Mouse (Mus musculus): ENCODE results near the gene Olfr131.
"Not testable (repeated sequence)": the region's sequence is repeated elsewhere in the genome, so short reads cannot be mapped to it uniquely, and the experiment has no call there.

Gene Olfr131

DNA sequence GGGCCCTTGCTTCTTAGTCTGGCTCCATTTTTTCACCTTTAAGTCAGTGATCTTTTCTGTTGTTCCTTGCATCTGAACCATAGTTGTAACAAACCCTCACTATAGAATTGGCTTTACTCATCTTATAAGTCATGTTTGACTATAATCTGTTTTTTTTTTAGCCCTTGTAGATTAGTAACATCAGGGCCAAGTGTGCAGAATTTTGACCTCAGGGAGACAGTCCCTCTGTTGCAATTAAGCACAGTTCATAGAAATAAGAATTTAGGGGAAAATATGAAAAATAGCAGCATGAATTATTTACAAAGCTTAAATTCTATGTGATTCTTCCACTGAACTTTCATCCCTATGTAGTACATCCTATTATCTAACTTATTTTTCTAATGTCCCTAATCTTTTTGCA, at the start of gene Olfr131:
Gene Olfr131 (minus strand): TSS at position 101 of the 400 bp plus-strand sequence.
- DNase-seq: no peak

DNA sequence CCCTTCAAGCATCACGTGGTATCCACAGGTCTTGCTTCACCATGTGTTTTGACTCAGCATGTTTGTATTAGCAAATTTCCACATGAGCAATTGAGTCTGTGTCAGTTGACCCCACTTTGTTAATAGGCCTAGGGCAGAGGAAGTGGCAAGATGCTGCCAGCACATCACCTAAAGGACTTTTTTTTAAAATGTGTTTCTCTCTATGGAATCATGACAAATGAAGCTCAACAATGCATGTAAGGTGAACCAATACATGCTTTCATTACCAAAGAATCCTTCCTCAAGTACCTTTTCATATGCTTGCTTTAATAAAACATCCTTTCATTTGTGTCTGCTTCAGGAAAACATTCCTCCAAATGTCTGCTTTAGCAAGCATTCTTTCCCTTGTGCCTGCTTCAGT, 45.9 kb upstream of the Olfr131 start, which contains the start of gene Olfr132:
Gene Olfr132 (minus strand): TSS at position 101 of the 400 bp plus-strand sequence.
- DNase-seq: no peak

DNA sequence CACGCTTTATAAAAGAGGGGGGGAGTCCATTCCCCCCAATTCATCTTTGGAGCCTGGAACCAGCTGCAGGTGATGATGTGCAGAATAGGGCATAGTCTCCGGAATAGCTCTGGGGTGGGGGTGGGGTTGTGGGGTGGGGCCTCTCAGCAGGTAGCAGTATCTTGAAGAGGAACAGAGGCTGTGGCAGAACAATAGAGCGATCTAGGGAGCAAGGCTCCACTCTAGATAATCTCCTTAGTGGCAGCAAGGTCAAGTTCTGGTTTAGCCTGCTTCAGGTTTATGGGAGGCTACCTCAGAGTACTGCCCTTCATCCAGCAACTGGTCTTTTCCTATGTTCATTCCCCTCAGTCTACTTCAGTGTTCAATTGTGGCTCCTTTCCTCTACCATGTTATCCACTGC, 36.9 kb upstream of the Olfr131 start:
- not testable (repeated sequence) for DNase-seq

DNA sequence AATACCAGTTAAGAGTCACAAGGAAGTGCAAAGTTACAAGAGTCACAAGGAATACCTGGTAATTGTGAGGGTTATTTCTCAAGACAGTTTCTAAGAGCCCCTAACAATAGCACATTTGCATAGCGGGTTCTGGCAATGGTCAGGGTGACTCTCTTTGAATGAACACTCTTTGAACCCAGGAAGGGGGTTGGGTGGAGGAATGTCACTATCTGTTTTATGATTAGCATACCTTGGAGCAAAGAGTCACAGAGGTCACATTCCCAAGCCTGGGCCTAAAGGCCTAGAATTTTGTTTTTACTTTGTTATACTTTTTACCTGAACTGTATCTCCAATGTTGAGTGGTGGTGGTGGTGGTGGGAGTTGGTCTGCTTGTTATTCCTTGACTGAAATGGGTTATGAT, 35.7 kb upstream of the Olfr131 start:
- DNase-seq: not testable (repeated sequence)

DNA sequence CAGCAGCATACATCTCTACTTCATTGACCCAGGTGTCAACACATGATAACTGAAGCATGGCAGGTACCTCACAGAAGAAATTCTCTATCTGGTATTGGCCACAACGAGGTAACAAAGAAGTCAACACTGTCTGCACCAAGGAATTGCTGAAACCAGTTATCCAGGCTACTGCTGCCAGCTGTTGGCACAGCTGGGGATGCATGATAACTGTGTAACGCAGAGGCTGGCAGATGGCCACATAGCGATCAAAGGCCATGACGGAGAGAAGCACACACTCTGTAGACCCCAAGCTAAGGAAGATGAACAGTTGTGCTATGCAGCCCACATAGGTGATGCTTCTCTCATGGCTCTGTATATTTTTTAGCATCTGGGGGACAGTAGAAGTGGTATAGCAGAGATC, 6.1 kb downstream of the Olfr131 start:
- DNase-seq: no peak

DNA sequence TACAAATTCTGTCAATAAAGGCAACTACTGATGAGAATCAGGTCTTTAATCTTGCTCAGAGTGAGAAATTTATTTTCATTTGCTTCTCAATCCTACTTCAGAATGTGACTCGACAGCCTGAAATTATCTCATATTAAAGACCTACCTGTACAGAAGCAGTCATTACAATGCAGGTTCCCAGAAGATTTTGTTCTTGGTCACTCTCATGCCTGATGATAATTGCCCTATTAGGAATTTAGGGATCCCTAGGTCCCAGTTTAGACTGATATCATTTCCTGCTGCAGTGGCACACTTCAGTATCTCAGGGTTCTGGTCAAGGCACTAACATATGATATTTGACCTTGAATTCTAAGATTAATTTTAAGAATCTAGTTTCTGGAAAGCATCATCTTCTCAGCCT, 24.9 kb downstream of the Olfr131 start, which contains the start of gene Olfr130:
Gene Olfr130 (plus strand): TSS at position 301 of the 400 bp plus-strand sequence.
- no peak for DNase-seq

DNA sequence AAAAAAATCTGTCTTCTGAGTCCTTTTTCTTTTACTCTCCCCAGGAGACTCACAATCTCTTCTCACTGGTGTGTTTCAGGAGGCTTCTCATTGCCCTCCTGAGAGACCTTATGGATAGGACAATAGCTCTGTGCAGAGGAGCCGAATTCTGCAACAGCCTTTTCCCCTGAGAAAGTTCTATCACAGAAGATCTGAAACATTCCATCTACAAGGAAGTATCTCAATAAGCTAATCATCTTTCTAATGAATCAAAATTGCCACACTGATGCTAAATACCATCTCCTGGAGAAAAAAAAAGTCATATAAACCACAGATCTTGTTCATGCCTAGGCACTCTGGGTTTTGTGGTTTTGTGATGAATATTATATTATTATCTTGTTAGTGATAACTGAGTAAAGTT, 28.5 kb downstream of the Olfr131 start, which contains the start of gene Olfr129:
Gene Olfr129 (minus strand): TSS at position 101 of the 400 bp plus-strand sequence.
- DNase-seq: no peak

All from cerebellum, postnatal 25 days (tissue).